Mouse (Mus musculus) intestine, postnatal 0 days (tissue): ENCODE data around the gene Clgn. TPM values are rescaled to one million over a fixed set of nuclear protein-coding genes. Genes with fewer than 3 reads are reported as not detected.

ENCODE experiments used
- ATAC-seq: fragments of 200-750 bp; cut with Nextera tagmentation; 2 replicates; pipeline ENCODE4 v1.8.0; 2017; ENCODE audit warnings: mild to moderate bottlenecking, moderate TSS enrichment, moderate library complexity
- H3K27ac ChIP-seq: fragments of 300-500 bp; sonication (generic); 2 replicates; pipeline ENCODE4 v1.5.1; 2014; ENCODE audit warnings: mild to moderate bottlenecking, low read depth, low read length, moderate library complexity
- H3K27me3 ChIP-seq: fragments of 300-500 bp; sonication (generic); replicated peaks from 2 replicates; pipeline ENCODE4 v1.6.1; 2014; ENCODE audit warnings: low read length, mixed read lengths; ENCODE audit not compliant: control insufficient read depth, insufficient read depth
- H3K36me3 ChIP-seq: fragments of 300-500 bp; sonication (generic); 2 replicates; pipeline ENCODE4 v1.6.1; 2014; ENCODE audit warnings: mild to moderate bottlenecking, moderate library complexity; ENCODE audit not compliant: control insufficient read depth, insufficient read depth
- H3K4me1 ChIP-seq: fragments of 300-500 bp; sonication (generic); replicated peaks from 2 replicates; pipeline ENCODE4 v1.6.1; 2014; ENCODE audit warnings: antibody characterized with exemption, low read length, mixed read lengths; ENCODE audit not compliant: control insufficient read depth, insufficient read depth
- H3K4me2 ChIP-seq: fragments of 300-500 bp; sonication (generic); replicated peaks from 2 replicates; pipeline ENCODE4 v1.6.1; 2014; ENCODE audit warnings: low read depth, mild to moderate bottlenecking, moderate library complexity
- H3K4me3 ChIP-seq: fragments of 300-500 bp; sonication (generic); 2 replicates; pipeline ENCODE4 v1.5.1; 2014; ENCODE audit warnings: low read depth, low read length
- H3K9ac ChIP-seq: fragments of 300-500 bp; sonication (generic); 2 replicates; pipeline ENCODE4 v1.6.1; 2014; ENCODE audit warnings: mild to moderate bottlenecking, low read depth, low read length
- H3K9me3 ChIP-seq: fragments of 300-500 bp; sonication (generic); 2 replicates; pipeline ENCODE4 v1.6.1; 2016; ENCODE audit warnings: mixed run types; ENCODE audit not compliant: control insufficient read depth
- CTCF ChIP-seq: sonication (generic); IDR thresholded peaks from 2 replicates; pipeline ENCODE4 v1.5.1; 2016; ENCODE audit warnings: low read depth, mild to moderate bottlenecking, control low read depth, antibody characterized with exemption, moderate library complexity
- WGBS: fragments of 180-500 bp; shearing (Covaris S2); extraction: QIAGEN DNeasy Blood & Tissue Kit; methylation state at CpG from one replicate; pipeline ENCODE4 v1.1.7; 2014; 5-methylcytosine and 5-hydroxymethylcytosine counted together
- polyA plus RNA-seq: library from polyadenylated mRNA; unstranded; fragments of >200 nt; fragmentation: Nextera tagmentation; extraction: Ambion mirVana; gene quantifications from 2 replicates; pipeline ENCODE4 v1.2.1, GENCODE M21; 2015

Clgn gene
- polyA plus RNA-seq, 1 experiment from 2014 or later: 0.13 TPM

DNA sequence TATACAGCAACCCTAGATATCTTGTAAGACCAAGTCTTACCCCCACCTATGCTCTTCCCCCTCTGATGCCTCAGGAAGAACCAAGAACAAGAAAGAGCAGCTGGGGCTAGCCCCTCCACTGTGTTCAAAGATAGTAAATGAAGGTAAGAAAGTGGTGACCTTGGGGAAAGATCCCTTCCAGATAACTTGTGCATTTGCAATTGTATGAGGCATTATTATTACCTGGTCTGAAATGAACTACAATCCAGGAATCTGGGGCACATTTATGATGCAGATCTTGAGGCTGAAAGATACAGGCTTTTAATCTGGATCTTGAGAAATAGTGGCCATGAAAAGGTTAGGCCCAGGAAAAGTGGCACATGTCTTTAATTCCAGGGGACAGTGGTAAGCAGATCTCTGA lies 12.4 kb upstream of the Clgn start:
- H3K4me3 ChIP-seq: no peak overlapping the region
- no peaks in the 10 kb centered on the region for H3K36me3 ChIP-seq
- H3K4me2 ChIP-seq: no peak overlapping the region
- no peaks in the 10 kb centered on the region for H3K9me3 ChIP-seq
- no peaks in the 10 kb centered on the region for H3K4me1 ChIP-seq
- H3K9ac ChIP-seq: no peak overlapping the region
- H3K27ac ChIP-seq: no peak overlapping the region
- ATAC-seq: no peak
- H3K27me3 ChIP-seq: no peaks in the 10 kb centered on the region
- no peak for TF ChIP-seq CTCF

DNA sequence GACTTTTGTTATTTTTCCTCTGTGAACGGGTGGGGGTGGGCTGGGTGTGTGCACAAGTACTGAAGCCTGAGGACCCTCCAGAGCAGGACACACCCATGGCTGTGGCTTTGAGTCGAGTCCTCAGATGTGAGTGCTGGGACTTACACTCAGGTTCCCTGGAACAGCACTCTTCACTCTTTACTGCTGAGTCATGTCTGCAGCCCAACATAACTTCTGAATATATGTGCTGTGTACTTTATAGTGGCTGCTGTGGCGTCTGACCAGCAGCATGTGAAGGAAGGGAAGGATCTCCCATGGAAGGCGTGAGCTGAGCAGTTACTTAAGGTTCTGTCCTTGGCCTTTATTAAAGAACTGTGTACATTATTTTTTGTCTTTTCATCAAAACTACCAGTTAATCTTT lies 9.5 kb upstream of the Clgn start:
- ATAC-seq: no peak
- Histone ChIP-seq H3K36me3 (no peaks in the 10 kb centered on the region), H3K27ac (no peak overlapping the region), H3K4me3 (no peak overlapping the region), H3K4me1 (no peaks in the 10 kb centered on the region), H3K4me2 (no peak overlapping the region), H3K9me3 (no peaks in the 10 kb centered on the region), H3K27me3 (no peaks in the 10 kb centered on the region), H3K9ac (no peak overlapping the region)
- WGBS: 47% methylated on average over 4 of the region's 4 CpGs
- TF ChIP-seq CTCF: no peak

DNA sequence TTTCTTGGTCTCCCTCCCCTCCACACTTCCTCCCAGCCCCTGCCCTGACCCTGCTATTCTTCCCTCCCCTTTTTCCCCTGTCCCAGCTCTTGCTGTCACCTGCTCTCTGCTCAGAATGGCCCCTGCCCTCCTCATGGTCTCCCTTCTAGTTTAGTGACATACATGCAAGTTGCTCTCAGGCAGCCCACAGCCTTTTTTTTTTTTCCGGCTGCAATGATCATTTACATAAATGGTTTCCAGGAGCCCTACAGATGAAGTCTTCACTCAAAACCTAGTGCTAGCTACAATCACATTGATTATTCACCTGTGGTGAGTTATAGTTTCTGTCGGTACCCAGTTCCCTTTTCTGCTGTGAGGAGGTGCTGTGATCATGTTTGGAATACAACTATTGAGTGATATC lies 8.7 kb upstream of the Clgn start:
- Histone ChIP-seq H3K36me3 (no peaks in the 10 kb centered on the region), H3K9me3 (no peaks in the 10 kb centered on the region), H3K4me2 (no peak overlapping the region), H3K27ac (no peak overlapping the region), H3K4me3 (no peak overlapping the region), H3K9ac (no peak overlapping the region), H3K4me1 (no peaks in the 10 kb centered on the region), H3K27me3 (no peaks in the 10 kb centered on the region)
- WGBS: 88% methylated on average over 2 of the region's 2 CpGs
- TF ChIP-seq CTCF: no peak
- ATAC-seq: no peak

DNA sequence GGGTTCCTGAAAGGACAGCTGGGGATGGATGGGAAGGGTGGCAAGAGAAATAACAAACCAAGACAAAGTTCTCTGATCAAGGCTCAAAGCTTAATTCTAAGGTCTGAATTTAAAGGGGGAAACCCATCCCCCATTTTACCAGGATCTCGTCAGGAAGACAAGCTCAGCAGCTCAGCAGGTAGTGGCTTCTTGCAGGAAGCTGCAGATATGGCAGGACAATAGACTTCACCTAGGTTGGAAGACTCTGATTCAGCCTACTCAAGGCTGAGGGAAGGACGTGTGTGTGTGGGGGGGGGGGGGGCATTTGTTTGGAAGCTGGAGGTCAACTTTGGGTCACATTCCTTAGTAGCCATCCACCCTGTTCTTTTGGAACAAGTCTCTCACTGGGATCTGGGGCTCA lies 6.8 kb upstream of the Clgn start:
- 33% methylated on average over 2 of the region's 2 CpGs for WGBS
- Histone ChIP-seq H3K36me3 (no peaks in the 10 kb centered on the region), H3K4me3 (no peak overlapping the region), H3K4me2 (no peak overlapping the region), H3K27me3 (no peaks in the 10 kb centered on the region), H3K4me1 (no peaks in the 10 kb centered on the region), H3K27ac (no peak overlapping the region), H3K9me3 (no peaks in the 10 kb centered on the region), H3K9ac (no peak overlapping the region)
- no peak for TF ChIP-seq CTCF
- no peak for ATAC-seq

DNA sequence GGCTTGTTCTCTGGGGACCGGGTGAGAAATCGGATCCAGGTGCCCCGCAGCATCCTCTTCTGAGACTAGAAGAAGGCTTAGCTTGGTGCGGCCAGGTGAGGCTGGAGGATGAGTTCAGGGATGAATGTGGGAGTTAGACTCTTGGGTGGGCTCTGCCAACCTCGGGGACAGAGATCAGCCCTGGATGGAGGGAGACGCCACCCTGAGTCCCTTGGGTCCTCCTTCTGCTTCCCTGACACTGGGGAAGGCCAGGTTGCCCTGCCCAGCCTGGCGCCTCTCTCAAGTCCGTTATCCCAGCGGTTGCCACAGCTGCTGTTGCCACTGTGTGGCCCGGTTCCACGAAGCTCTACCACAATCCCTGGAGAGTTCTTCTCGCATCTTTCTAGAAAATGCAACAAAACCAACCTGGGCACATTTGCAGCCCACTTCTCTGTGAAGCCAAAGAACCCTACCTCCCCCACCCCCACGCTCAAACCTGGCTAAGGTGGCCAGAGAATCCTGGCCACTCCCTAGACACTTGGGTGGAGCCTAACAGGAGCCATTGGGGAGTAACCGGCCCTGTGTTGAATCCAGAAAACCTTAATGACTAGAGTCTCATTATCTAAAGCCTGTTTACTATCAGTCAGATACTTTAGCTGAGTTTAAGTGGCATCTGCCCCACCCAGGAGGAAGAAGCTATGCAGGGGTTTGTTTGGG lies 487 bp downstream of the Clgn start:
- no peaks in the 10 kb centered on the region for H3K36me3 ChIP-seq
- no peaks in the 10 kb centered on the region for H3K9me3 ChIP-seq
- ATAC-seq: no peak
- H3K27ac ChIP-seq: no peak overlapping the region
- peak overlapping the region; percentile 32 for H3K4me3 ChIP-seq
- no peak overlapping the region for H3K9ac ChIP-seq
- no peaks in the 10 kb centered on the region for H3K4me1 ChIP-seq
- TF ChIP-seq CTCF: no peak
- H3K4me2 ChIP-seq: peak overlapping the region; percentile 62
- 11% methylated on average over 14 of the region's 14 CpGs for WGBS
- H3K27me3 ChIP-seq: peaks cover 21% of the 10 kb centered on the region

DNA sequence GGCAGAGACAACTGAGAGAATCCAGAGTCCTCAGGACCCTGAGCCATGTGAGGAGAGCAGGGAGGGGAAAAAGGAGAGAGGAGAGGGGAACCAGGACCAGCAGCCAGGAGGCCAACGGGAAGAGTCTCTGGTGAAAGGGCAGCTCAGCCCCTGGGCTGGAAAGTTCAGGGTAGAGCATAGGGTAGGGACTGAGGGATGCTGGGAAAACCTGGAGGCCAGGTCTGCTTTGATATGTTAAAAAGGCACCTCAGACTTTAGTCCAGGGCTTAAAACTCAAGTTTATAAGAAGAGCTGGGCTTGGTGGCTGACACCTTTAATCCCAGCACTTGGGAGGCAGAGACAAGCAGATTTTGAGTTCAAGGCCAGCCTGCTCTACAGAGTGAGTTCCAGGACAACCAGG lies 2.9 kb downstream of the Clgn start:
- H3K36me3 ChIP-seq: no peaks in the 10 kb centered on the region
- 74% methylated on average over 1 of the region's 1 CpGs for WGBS

DNA sequence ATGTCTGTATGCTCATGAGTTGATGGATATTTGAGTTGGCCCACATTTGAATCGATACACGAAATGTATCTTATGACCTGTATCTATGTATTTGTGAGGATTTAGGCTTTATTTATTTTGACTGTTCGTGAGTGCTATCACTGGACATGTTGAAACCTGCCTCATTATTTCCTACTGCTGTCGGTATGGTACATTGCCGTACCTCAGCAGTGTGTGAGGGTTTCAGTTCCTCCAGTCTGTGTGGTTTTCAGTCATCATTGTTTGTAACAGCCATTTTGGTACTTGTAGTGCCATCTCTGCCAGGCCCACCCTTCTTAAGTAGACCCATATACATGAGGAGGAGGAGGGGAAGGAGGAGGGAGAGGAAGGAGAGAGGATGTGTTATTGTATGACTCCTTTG lies 4.7 kb downstream of the Clgn start:
- Histone ChIP-seq H3K9me3 (no peaks in the 10 kb centered on the region), H3K36me3 (no peaks in the 10 kb centered on the region), H3K27ac (no peak overlapping the region), H3K4me2 (no peak overlapping the region), H3K4me3 (no peak overlapping the region), H3K4me1 (no peaks in the 10 kb centered on the region), H3K9ac (no peak overlapping the region), H3K27me3 (peaks cover 12% of the 10 kb centered on the region)
- no peak for ATAC-seq
- no peak for TF ChIP-seq CTCF
- WGBS: 90% methylated on average over 5 of the region's 5 CpGs

More for the DNA sequence above, 2.9 kb downstream of the Clgn start:
- H3K9me3 ChIP-seq: no peaks in the 10 kb centered on the region
- H3K27ac ChIP-seq: no peak overlapping the region
- no peak overlapping the region for H3K4me3 ChIP-seq
- TF ChIP-seq CTCF: no peak
- H3K4me2 ChIP-seq: no peak overlapping the region
- no peaks in the 10 kb centered on the region for H3K4me1 ChIP-seq
- H3K9ac ChIP-seq: no peak overlapping the region
- H3K27me3 ChIP-seq: peaks cover 21% of the 10 kb centered on the region
- no peak for ATAC-seq
